Mouse (Mus musculus) heart, postnatal 0 days (tissue): ENCODE results near the gene Pde4d.

Experiments used
- CTCF ChIP-seq: IDR thresholded peaks from 2 replicates; pipeline ENCODE4 v1.5.1; 2016; ENCODE audit warnings: antibody characterized with exemption, control low read depth, low read depth
- EP300 ChIP-seq: IDR thresholded peaks from 2 replicates; pipeline ENCODE4 v1.6.1; 2016; ENCODE audit warnings: antibody characterized with exemption, low read depth

GRCm38 (mm10) chr13:109720127-109720713, 1270.5 kb downstream of the Pde4d start:
- TF ChIP-seq CTCF (no peak), EP300 (no peak)
